Mouse (Mus musculus): ENCODE data around the gene Cntn2. TPM values are rescaled to one million over a fixed set of nuclear protein-coding genes. Genes with fewer than 3 reads are reported as not detected.
A peak's percentile ranks its signal among the peaks of the same experiment; 100 is the strongest.
"Not testable (repeated sequence)": the region's sequence is repeated elsewhere in the genome, so short reads cannot be mapped to it uniquely, and the experiment has no call there.

Gene Cntn2
- polyA plus RNA-seq, 1 experiment from 2014 or later = 0.94 TPM

- Histone ChIP-seq H3K9me3 (replicated peaks) (no peaks in the 10 kb centered on the region), H3K27me3 (ENCODE audit: low read depth, poor library complexity, severe bottlenecking) (no peaks in the 10 kb centered on the region), H3K4me1 (peaks cover 10% of the 10 kb centered on the region), H3K4me3 (no peak overlapping the region), H3K27ac (no peak overlapping the region), H3K36me3 (peaks cover 32% of the 10 kb centered on the region)
- DNase-seq (ENCODE audit: low spot score) = no peak
- 90% methylated on average over 2 of the region's 2 CpGs for WGBS
These were observed 61.4 kb downstream of the Cntn2 start for GRCm38 (mm10) chr1:132481619-132482018.

GRCm38 (mm10) chr1:132479438-132479837, 63.6 kb downstream of the Cntn2 start:
- Histone ChIP-seq H3K4me3 (no peak overlapping the region), H3K36me3 (peaks cover 10% of the 10 kb centered on the region), H3K4me1 (peaks cover 20% of the 10 kb centered on the region), H3K27me3 (ENCODE audit: low read depth, poor library complexity, severe bottlenecking) (no peaks in the 10 kb centered on the region), H3K27ac (no peak overlapping the region), H3K9me3 (replicated peaks) (no peaks in the 10 kb centered on the region)
- no peak for DNase-seq (ENCODE audit: low spot score)
- WGBS = 85% methylated on average over 1 of the region's 1 CpGs

GRCm38 (mm10) chr1:132476928-132477691, 65.9 kb downstream of the Cntn2 start, which contains the start of gene Rbbp5:
Gene Rbbp5 (plus strand): TSS chr1:132477365.
- Histone ChIP-seq H3K36me3 (no peaks in the 10 kb centered on the region), H3K27me3 (ENCODE audit: low read depth, poor library complexity, severe bottlenecking) (no peaks in the 10 kb centered on the region), H3K9me3 (replicated peaks) (no peaks in the 10 kb centered on the region), H3K4me3 (peak within 1 kb of the TSS; percentile 74), H3K27ac (peak within 1 kb of the TSS; percentile 92), H3K4me1 (peaks cover 20% of the 10 kb centered on the region)
- under 1% methylated on average over 43 of the region's 43 CpGs for WGBS
- peak; percentile 89 for DNase-seq (ENCODE audit: low spot score)

GRCm38 (mm10) chr1:132476575-132476927, 66.5 kb downstream of the Cntn2 start:
- 6% methylated on average over 9 of the region's 9 CpGs for WGBS
- Histone ChIP-seq H3K27me3 (ENCODE audit: low read depth, poor library complexity, severe bottlenecking) (no peaks in the 10 kb centered on the region), H3K27ac (peak overlapping the region; percentile 92)

DNA sequence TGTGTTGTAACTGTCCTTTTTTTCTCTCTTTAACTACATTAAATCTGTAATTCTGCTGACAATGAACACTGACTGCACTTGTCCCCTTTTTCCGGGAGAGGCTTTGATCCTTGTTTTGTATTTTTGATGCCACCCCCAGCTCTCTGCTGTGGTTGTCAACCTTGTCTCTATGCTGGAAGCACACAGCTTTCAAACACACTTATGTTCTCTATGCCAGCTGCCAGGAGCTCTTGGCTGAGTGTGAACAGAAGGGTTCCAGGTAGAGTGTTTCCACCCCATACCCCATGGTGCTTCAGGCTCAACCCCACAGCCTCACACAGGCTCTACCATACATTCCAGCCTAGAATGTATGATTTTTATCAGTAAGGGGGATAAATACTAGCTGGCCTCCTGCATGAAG, 68.6 kb downstream of the Cntn2 start:
- Histone ChIP-seq H3K36me3 (no peaks in the 10 kb centered on the region), H3K9me3 (replicated peaks) (no peaks in the 10 kb centered on the region), H3K27ac (no peak overlapping the region), H3K4me1 (peaks cover 20% of the 10 kb centered on the region), H3K4me3 (no peak overlapping the region), H3K27me3 (ENCODE audit: low read depth, poor library complexity, severe bottlenecking) (no peaks in the 10 kb centered on the region)
- DNase-seq (ENCODE audit: low spot score) = no peak
- WGBS = 97% methylated on average over 1 of the region's 1 CpGs

More at GRCm38 (mm10) chr1:132476575-132476927, 66.5 kb downstream of the Cntn2 start:
- no peaks in the 10 kb centered on the region for H3K36me3 ChIP-seq
- peak overlapping the region; percentile 74 for H3K4me3 ChIP-seq
- no peaks in the 10 kb centered on the region for H3K9me3 ChIP-seq (replicated peaks)
- DNase-seq (ENCODE audit: low spot score) = no peak
- H3K4me1 ChIP-seq = peaks cover 20% of the 10 kb centered on the region

DNA sequence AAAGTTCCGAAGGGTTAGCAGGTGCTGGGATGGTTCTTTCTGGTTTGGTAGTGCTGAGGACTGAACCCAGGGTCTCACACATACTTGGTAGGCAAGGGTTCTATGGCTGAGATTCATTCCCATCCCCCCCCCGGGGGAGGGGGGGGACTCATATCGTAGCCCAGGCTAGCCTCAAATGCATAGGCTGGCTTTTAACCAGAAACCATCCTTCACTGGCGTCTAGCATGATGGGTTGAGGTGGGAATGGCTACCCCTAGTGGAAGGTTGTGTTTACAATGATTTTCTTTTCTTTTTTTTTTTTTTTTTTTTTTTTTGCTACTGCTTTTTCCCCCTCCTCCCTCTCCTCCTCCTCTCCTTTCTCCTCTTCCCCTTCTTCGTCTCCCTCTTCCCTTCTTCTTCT, 70.5 kb downstream of the Cntn2 start:
- Histone ChIP-seq H3K9me3 (replicated peaks) (no peaks in the 10 kb centered on the region), H3K36me3 (no peaks in the 10 kb centered on the region), H3K27me3 (ENCODE audit: low read depth, poor library complexity, severe bottlenecking) (no peaks in the 10 kb centered on the region), H3K27ac (no peak overlapping the region), H3K4me3 (no peak overlapping the region), H3K4me1 (peaks cover 10% of the 10 kb centered on the region; the same call in 1 of the 2 replicates)
- 61% methylated on average over 5 of the region's 5 CpGs for WGBS
- DNase-seq (ENCODE audit: low spot score) = no peak

GRCm38 (mm10) chr1:132471499-132471898, 71.6 kb downstream of the Cntn2 start:
- Histone ChIP-seq H3K27me3 (ENCODE audit: low read depth, poor library complexity, severe bottlenecking) (no peaks in the 10 kb centered on the region), H3K4me1 (peaks cover 10% of the 10 kb centered on the region; the same call in 1 of the 2 replicates), H3K27ac (no peak overlapping the region), H3K36me3 (peaks cover 7% of the 10 kb centered on the region; the same call in 1 of the 2 replicates), H3K4me3 (no peak overlapping the region), H3K9me3 (replicated peaks) (no peaks in the 10 kb centered on the region)
- WGBS = 92% methylated on average over 5 of the region's 5 CpGs
- DNase-seq (ENCODE audit: low spot score) = no peak

GRCm38 (mm10) chr1:132471032-132471431, 72.0 kb downstream of the Cntn2 start:
- WGBS = 91% methylated on average over 2 of the region's 2 CpGs
- H3K9me3 ChIP-seq (replicated peaks) = no peaks in the 10 kb centered on the region
- H3K27me3 ChIP-seq (ENCODE audit: low read depth, poor library complexity, severe bottlenecking) = no peaks in the 10 kb centered on the region
- no peak for DNase-seq (ENCODE audit: low spot score)
- no peak overlapping the region for H3K4me3 ChIP-seq
- H3K36me3 ChIP-seq = peaks cover 9% of the 10 kb centered on the region; the same call in 1 of the 2 replicates
- no peak overlapping the region for H3K27ac ChIP-seq
- peaks cover 5% of the 10 kb centered on the region; the same call in 1 of the 2 replicates for H3K4me1 ChIP-seq

DNA sequence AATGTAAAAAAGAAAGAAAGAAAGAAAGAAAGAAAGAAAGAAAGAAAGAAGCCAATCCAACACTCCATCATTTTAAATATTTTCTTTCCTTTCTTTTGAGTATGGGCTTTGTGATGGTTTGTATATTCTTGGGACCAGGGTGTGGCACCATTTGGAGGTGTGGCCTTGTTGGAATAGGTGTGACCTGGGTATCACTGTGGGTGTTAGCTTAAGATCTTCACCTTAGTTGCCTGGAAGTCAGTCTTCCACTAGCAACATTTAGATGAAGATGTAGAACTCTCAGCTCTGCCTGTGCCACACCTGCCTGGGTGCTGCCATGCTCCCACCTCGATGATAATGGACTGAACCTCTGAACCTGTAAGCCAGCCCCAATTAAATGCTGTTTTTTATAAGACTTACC, 73.0 kb downstream of the Cntn2 start:
- not testable (repeated sequence) for H3K27me3 ChIP-seq (ENCODE audit: low read depth, poor library complexity, severe bottlenecking)

DNA sequence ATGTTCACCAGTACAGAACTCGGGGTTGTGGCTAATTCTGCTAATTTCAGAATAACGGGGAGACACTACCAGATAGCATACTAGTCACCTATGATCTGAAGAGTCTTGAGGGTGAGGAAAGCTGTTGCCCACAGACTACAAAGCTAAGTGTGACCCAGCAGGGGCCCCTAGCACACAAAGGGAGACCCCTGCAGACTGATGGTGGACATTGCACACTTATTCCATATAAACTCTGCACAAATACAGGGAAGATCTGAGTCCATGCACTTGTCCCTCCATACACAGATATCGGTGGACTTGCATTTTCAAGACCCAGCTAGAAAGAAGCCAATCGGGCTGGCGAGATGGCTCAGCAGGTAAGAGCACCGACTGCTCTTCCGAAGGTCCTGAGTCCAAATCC, 73.5 kb downstream of the Cntn2 start:
- Histone ChIP-seq H3K27me3 (ENCODE audit: low read depth, poor library complexity, severe bottlenecking) (no peaks in the 10 kb centered on the region), H3K36me3 (peaks cover 22% of the 10 kb centered on the region), H3K27ac (no peak overlapping the region), H3K4me3 (no peak overlapping the region), H3K9me3 (replicated peaks) (no peaks in the 10 kb centered on the region), H3K4me1 (no peaks in the 10 kb centered on the region)
- 90% methylated on average over 7 of the region's 7 CpGs for WGBS
- no peak for DNase-seq (ENCODE audit: low spot score)

More for the DNA sequence above, 73.0 kb downstream of the Cntn2 start:
- WGBS = 85% methylated on average over 1 of the region's 1 CpGs
- H3K4me3 ChIP-seq; DNase-seq (ENCODE audit: low spot score); H3K27ac ChIP-seq; H3K9me3 ChIP-seq (replicated peaks); H3K4me1 ChIP-seq: not testable (repeated sequence)
- H3K36me3 ChIP-seq = peaks cover 17% of the 10 kb centered on the region

DNA sequence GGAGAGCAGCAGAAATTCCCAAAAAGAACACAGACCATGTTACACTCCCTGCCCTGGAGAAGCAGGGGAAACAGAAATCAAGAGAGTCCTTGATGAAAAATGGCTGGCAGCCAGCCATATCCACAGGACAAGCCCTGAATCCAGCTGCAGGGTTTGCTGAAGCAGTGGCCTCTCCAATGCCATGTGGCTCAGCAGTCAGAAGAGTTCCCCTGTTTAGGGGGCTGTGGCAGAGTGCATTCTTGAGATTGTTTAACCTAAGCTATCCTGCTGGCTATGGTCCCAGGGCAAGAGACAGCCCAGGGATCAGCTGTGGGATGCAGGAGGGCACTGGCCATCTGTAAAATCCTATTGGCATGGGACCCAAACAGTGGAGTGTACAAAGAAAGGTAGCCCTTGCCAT, 74.1 kb downstream of the Cntn2 start:
- no peaks in the 10 kb centered on the region for H3K4me1 ChIP-seq
- H3K27ac ChIP-seq = no peak overlapping the region
- H3K4me3 ChIP-seq = no peak overlapping the region
- H3K27me3 ChIP-seq (ENCODE audit: low read depth, poor library complexity, severe bottlenecking) = no peaks in the 10 kb centered on the region
- H3K9me3 ChIP-seq (replicated peaks) = no peaks in the 10 kb centered on the region
- no peak for DNase-seq (ENCODE audit: low spot score)
- peaks cover 28% of the 10 kb centered on the region for H3K36me3 ChIP-seq

DNA sequence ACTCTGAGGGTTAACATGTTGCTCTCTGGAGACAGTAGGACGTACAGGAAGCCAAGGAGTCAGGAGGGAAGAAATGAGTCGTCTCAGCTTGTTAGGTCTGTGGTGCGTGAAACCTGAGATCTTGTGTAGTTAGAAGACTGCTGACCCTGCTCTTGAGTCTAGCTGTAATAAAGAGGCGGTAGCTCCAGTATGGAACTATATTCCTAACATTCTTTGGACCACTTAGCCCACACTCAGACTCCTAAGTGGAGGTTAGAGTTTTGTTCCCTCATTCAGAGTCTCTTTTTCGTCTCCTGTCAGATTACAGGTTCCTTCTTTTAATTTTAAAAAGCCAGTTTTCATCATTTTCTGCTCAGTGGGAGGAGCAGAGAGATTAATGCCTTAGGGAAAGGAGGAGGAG, 78.4 kb downstream of the Cntn2 start:
- H3K4me1 ChIP-seq = no peaks in the 10 kb centered on the region
- DNase-seq (ENCODE audit: low spot score) = no peak
- no peaks in the 10 kb centered on the region for H3K9me3 ChIP-seq (replicated peaks)
- H3K27me3 ChIP-seq (ENCODE audit: low read depth, poor library complexity, severe bottlenecking) = no peaks in the 10 kb centered on the region
- no peak overlapping the region for H3K27ac ChIP-seq
- 76% methylated on average over 5 of the region's 5 CpGs for WGBS
- peaks cover 64% of the 10 kb centered on the region for H3K36me3 ChIP-seq
- no peak overlapping the region for H3K4me3 ChIP-seq

Measured in limb, embryonic 10.5 days (tissue).